Mouse (Mus musculus) liver, embryonic 14.5 days (tissue): ENCODE results near the gene Arhgef38.

Source experiments
- CTCF ChIP-seq: IDR thresholded peaks from 2 replicates; pipeline ENCODE4 v1.5.1; 2016; ENCODE audit warnings: antibody characterized with exemption, low read depth, control low read depth
- EP300 ChIP-seq: IDR thresholded peaks from 2 replicates; pipeline ENCODE4 v1.6.1; 2016; ENCODE audit warnings: antibody characterized with exemption, low read depth

DNA sequence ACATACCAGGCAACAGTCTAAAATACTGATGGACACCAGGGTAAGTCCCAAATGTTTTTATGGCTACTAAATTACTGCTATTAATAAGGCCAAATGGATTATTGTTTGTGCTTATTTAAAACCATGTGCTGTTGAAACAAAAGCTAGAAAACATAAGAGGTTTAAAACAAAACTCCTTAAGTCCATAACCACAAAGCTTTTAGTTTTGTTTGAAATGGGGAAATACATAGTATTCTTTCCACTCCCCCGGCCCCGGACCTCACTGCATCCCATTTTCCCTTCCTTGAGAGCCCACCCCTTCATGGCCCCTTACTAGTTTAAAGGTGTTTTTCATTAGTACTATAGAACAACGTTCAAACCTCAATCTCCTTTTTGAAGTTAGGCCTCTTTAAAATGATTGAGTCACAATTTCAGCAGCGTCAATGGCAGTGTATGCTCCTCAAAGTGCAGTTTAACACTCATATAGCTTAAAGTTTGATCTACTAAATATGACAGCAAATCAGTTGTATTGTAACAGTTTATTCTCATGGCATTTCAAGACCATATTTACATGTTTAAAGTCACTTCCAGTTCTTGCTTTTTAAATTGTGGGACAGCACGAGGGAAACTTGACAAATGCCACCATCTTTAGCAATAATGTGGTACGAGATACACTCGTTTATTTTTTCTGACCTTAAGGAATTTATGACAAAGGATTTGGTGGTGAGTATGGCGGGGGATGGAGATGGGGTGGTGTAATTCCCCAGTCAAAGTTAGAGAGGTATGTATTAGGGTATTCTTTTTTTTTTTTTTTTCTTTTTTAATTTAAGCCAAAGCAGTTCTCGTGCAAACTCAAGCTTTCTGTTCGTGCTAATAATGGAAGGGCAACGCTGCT, 144.3 kb downstream of the Arhgef38 start:
- no peak for TF ChIP-seq CTCF
- no peak for TF ChIP-seq EP300
